Mouse (Mus musculus): ENCODE results near the gene Dock3.

Gene Dock3

GRCm38 (mm10) chr9:107231539-107232139, at the start of gene Dock3:
Dock3 (minus strand) TSS chr9:107231909.
- peak; percentile 77 for DNase-seq (ENCODE audit: low read depth, low spot score)

GRCm38 (mm10) chr9:107280322-107281027, 48.8 kb upstream of the Dock3 start:
- DNase-seq (ENCODE audit: low read depth, low spot score): peak; percentile 93

DNA sequence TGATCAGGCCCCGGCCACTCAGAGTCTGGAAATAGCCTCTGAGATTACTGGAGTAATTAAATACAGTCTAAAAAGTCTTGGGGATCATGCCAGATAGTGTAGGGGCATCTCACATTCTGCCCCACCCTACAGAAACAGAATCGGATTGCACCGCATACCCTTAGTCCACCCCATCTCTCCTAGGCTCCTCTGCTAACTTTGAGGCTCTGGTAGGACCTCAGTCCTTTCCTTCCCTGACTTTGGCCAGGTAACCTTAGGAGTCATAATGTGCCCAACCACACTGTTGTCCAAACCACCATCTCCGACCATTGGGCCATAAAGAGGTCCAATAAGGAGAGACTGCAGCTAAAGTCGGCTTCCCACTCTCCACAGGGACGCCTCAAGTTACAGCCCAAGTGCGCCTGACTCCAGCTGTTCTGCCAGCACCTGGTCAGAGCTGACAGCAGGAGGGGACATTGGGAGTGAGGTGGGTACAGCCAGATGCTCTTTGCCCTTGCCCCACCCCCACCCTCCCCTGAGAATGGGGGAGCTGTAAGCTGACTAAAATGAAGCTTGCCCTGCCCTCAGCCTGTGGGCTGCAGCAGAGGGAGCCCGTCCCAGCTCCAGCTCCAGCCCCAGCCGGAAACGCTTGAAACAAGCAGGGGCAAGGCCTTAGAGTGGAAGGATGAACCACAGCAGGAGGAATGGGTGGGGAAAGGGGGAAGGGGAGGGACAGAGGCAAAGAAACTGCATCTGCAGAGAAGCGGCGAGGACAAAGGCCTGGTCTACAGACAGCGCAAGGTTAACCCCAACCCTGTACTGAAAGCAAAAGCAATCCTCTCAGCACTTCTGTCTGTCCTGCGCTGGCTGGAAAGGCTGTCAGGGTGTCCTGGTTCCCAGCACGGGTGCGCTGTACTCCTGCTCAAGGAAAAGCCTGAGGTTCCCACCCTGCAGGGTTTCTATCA, 47.9 kb upstream of the Dock3 start:
- peak; percentile 89 for DNase-seq (ENCODE audit: low read depth, low spot score)

DNA sequence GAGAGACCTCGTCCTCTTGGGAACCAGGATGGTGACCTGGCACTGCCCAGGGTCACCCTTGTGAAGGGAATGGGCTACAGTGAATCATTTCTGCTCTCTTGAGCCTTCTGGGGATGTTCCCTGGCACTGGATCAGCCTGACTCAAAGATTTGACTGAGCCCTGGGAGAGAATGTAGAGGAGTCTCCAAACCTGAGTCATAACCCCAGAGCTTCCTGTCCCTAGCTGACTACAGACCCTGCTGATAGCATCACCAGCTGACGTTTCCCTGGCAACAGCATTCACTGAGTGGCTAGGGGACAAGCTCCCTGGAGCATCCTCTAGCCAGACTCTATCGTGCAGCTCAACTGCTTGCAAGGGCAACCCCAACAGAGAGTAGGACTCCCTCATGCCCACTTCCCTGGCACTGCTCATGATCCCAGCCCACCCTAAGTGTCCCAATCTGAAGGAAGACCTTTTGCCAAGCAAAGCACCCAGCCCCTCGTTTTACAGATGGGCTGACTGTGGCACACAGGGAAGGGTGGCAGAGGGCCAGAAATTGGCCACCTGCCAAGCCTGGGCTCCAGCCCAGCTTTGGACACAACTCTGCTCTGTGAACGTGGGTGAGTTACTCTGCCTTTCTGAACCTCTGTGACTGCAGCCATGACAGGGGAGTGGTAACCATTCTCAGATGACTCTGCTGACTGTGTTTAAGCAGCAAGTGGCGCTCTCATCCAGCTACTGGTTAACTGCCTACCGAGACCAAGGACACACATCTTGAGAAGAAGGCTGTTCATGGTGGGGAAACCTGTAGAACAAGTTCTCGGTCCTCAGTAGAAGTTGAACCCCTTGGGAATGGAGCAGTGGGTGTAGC, 47.0 kb upstream of the Dock3 start:
- no peak for DNase-seq (ENCODE audit: low read depth, low spot score)

DNA sequence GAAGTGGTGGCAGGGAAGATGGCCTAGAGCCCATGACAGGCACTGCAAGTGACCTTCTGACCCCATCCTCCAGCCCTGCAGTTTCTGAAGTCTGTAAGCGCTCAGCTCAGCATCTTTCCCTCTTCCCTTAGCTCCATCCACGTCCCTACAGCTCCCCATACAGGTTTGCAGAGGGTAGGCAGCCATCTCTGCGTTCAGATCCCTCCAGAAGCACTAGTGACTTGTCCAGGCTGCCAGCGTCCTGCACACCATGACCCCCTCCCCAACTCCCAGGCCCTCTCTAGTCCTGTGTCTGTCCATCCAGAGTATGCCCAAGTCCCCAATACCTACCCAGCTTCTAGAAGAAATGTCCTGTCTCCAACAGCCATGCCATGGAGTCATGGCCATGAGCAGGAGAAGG, 46.4 kb upstream of the Dock3 start:
- no peak for DNase-seq (ENCODE audit: low read depth, low spot score)

GRCm38 (mm10) chr9:107277603-107278002, 45.9 kb upstream of the Dock3 start:
- no peak for DNase-seq (ENCODE audit: low read depth, low spot score)

- DNase-seq (ENCODE audit: low read depth, low spot score): no peak
These were observed 44.0 kb upstream of the Dock3 start for GRCm38 (mm10) chr9:107275710-107276109.

DNA sequence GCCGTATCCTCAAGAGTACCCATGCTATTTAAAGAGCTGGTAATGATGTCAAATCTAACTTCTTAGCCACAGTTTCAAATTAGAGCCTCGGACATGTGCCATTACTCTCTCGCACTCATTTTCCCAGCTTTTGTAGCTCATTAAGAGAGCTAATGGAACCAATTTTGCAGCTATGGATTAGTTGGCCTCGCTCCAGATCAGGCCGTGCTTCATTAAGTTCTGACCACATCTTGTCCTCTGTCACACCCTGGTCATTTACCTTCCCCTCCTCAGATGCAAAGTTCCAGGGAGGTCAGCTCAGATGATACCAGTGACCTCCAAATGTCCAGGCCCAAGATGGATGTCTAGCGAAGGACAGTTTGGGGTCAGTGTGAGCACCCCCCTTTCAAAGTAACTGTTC, 43.0 kb upstream of the Dock3 start:
- DNase-seq (ENCODE audit: low read depth, low spot score): no peak

DNA sequence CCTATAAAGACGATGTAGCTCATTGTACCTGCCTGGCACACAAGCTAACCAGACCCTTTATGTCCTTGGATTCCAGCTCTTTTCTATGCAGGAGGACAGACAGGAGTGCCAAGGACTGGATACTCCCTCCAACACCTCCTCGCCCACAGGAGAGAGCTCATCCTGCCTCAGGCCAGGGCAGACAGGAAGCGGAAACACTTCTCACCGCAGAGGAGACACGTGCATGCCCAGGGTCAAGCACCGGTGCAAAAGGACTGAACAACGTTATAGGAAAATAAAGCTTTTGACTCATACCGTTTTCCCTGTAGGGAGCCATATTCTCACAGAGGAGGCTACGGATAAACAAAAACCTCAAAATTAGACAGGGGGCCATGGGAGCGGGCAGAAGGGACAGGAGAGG, 41.5 kb upstream of the Dock3 start:
- DNase-seq (ENCODE audit: low read depth, low spot score): no peak

GRCm38 (mm10) chr9:107272284-107272683, 40.6 kb upstream of the Dock3 start:
- no peak for DNase-seq (ENCODE audit: low read depth, low spot score)

DNA sequence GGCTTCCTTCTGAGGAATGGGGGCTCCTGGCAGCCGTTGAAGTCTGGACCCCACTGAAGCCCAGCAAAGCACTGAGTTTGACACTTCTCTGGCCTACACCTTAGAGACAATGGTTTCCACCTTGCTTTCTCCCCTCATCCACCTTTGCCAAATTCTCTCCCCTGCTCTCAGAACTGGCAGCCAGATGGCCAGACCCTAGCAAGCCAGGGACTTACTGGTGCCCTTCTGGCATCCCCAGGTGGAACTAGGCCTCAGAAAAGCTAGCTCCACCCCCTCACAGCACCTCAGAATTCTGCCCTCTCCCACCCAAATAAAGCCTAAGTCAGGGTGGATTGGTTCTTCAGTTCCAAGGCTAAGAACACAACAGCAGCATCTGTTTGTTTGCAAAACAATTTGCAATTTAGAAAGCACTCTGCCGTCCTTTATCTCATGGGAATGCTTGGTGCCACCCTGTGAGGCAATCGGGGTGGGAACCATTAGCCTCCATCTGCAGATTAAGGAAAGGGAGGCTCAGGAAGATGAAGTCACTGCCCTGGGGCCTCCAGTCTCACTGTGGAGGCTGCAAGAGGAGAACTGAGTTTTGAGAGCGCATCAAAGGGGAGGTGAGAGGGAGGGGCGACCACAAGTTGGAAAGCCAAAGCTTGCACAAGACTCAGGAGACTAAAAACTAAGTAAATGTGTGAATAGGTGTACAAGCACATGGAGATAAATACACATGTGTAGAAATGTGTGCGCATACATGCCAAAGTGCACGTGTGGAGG, 39.6 kb upstream of the Dock3 start:
- DNase-seq (ENCODE audit: low read depth, low spot score): no peak

DNA sequence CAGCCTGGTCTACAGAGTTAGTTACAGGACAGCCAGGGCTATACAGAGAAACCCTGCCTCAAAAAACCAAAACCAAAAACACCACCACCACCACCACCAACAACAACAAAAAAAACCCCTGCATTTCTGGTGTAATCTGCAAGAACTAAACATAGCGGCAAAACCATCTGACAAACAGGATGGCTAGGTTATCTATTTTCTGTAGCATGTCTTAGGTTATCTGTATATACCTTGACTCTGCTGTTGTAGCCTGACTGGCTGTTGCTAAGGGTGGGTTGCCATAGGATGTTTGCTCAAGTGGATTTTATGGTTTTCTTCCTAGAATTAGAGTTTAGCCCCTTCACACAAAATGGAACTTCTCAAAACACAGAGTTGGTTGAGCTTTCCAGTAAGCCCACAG, 38.1 kb upstream of the Dock3 start:
- no peak for DNase-seq (ENCODE audit: low read depth, low spot score)

DNA sequence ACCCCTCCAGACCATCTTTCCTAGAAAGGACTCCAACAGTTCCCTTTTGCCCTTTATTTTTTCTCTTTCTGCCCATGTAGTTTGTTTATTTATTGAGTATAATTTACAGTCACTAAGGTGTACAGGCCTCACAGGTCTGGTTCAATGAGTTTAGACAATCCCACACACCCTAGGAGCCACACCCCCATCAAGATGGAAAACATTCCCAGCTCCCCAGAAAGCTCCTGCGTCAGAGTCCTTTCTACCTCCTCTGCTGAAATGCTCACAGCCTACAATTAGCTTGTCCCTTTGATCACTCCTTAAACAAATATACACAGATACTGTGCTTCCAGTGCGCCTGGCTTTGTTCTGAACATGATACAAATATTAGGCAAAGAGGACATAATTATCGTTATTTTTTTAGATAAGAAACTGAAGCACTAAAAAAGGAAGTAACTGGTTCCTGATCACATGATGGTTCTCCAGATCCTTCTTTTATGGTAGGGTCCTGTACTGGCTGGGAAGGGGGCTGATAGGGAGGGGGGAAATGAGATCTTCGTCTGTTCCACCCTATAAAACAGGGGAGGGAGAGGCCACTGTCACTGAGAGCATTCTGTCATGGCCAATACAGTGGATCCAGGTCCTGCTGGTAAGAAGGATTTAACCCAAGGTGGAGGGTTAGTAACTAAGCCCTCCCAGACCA, 36.2 kb upstream of the Dock3 start:
- no peak for DNase-seq (ENCODE audit: low read depth, low spot score)

DNA sequence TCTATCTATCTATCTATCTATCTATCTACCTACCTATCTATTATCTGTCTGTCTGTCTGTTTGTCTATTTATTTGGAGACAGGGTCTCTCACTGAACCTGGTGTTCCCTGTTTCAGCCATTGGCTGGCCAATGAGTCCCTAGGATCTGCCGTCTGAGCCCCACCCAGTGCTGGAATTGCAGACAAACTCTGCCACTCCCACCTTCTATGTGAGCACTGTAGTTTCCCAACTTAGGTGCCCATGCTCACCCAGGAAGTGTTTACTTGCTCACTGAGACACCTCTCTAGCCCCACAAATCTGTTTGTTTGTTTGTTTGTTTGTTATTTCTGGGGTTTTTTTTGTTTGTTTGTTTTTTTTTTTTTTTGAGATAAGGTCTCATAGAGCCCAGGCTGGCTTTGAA, 35.3 kb upstream of the Dock3 start:
- DNase-seq (ENCODE audit: low read depth, low spot score): peak; percentile 42

DNA sequence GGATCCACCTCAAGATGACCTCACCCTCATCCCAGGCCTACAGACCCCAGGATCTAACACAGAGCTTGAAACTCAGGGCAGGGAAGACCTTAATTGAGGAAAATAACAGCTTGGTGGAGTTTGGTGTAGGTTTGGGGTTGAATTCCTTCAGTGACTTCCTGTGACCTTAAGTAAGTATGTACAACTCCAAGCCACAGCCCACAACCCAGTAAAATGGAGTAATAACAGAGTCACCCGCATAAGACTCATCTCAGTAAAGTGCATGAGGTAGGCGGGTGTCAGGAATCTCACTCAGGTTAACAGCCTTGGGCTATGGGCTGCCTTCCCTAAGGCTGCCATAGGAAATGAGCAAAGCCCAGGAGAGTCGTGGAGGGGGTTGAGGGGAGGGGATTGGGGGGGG, 33.0 kb upstream of the Dock3 start:
- no peak for DNase-seq (ENCODE audit: low read depth, low spot score)

DNA sequence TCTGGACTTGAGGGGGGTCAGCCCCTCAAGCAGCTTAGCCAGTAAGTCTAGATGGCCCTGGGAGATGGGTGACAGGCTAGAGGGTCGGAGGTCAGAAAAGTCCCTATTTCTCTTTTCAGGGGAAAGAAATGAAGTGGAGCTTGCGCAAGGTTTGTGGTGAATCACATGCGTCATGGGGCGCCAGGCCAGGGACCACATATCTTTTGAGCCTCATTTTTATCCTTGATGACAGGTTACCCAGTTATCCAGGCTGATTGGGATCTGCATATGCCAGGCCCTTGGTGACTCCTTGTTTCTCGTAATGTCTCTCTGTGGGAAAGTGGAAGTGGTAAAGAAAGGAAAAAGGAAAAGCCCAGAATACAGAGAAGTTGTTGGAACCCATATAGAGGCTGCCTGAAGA, 32.2 kb upstream of the Dock3 start:
- no peak for DNase-seq (ENCODE audit: low read depth, low spot score)

DNA sequence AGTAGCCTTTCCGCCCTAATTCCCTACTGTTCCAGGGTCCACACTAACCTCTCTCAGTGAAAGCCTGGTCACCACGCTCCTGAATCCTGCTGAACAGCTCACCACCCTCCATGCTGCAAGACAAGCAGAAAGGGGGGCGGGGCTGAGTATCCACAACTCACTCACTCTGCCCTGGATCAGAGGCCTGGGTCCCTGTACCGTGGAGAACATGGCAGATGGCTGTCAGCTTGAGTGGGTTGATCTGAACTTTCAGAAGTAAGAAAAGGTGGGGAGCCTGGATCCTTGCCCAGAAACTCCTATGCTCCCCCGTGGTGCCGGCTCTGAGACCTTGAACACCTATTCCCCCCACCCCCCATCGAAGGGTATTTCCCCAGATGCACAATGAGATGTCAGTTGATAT, 30.7 kb upstream of the Dock3 start:
- no peak for DNase-seq (ENCODE audit: low read depth, low spot score)

GRCm38 (mm10) chr9:107261792-107262191, 30.1 kb upstream of the Dock3 start:
- DNase-seq (ENCODE audit: low read depth, low spot score): no peak

- DNase-seq (ENCODE audit: low read depth, low spot score): no peak
These were observed 29.1 kb upstream of the Dock3 start for GRCm38 (mm10) chr9:107260836-107261235.

DNA sequence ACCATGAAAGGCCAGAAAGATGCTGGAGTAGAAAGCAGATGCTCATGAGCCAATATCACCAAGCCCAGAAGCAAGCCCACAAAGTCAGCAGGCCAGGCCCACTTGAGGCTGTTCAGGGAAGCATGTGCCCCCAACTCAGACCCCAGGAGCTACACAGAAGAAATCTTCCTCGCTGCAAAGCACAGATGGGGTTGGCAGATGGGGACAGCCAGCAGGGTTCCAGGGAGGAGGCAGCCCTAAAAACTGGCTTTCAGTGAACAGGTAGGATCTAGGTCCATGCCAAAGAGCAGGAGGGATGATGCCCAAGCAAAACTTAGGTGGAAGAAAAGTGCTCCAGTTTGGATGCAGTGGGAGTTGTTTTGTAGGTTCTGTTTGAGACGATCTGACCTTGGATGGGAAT, 28.7 kb upstream of the Dock3 start:
- DNase-seq (ENCODE audit: low read depth, low spot score): no peak

Measured in ZHBTc4 (cell line).